Mouse (Mus musculus): ENCODE measurements at regions not wholly inside any gene's neighbourhood (a gene's known extent, or its start where the extent isn't known, plus 50 kb on each side); places are given as distances from the start of the nearest gene placed in this dataset.

GRCm38 (mm10) chr11:31746939-31747338, 75.3 kb upstream of the Bod1 start:
- no peak for TF ChIP-seq CTCF (IDR thresholded peaks at IDR 0.05; ENCODE audit: extremely low read depth, insufficient read depth, low read length)
- TF ChIP-seq POLR2A (IDR thresholded peaks at IDR 0.05; ENCODE audit: extremely low read depth, insufficient read depth, low read length): no peak
